Mouse (Mus musculus) hindbrain, postnatal 0 days (tissue): ENCODE results near the gene Arl8a. TPM values are rescaled to one million over a fixed set of nuclear protein-coding genes. Genes with fewer than 3 reads are reported as not detected.
"Not testable (repeated sequence)": the region's sequence is repeated elsewhere in the genome, so short reads cannot be mapped to it uniquely, and the experiment has no call there.

Experiments
- ATAC-seq: fragments of 200-750 bp; cut with Nextera tagmentation; 2 replicates; pipeline ENCODE4 v1.8.0; 2017; ENCODE audit warnings: mild to moderate bottlenecking, moderate TSS enrichment, moderate library complexity
- DNase-seq: peaks from one replicate; pipeline ENCODE4 v3.0.0-alpha.2; 2015; ENCODE audit warnings: low spot score
- H3K27ac ChIP-seq: fragments of 300-500 bp; sonication (generic); 2 replicates; pipeline ENCODE4 v1.5.1; 2014; ENCODE audit warnings: mild to moderate bottlenecking
- H3K27me3 ChIP-seq: fragments of 300-500 bp; sonication (generic); 2 replicates; pipeline ENCODE4 v1.6.1; 2014; ENCODE audit warnings: low read length, mixed read lengths; ENCODE audit not compliant: insufficient read depth
- H3K36me3 ChIP-seq: fragments of 300-500 bp; sonication (generic); 2 replicates; pipeline ENCODE4 v1.6.1; 2014; ENCODE audit warnings: low read length, mixed read lengths; ENCODE audit not compliant: insufficient read depth
- H3K4me1 ChIP-seq: fragments of 300-500 bp; sonication (generic); 2 replicates; pipeline ENCODE4 v1.6.1; 2014; ENCODE audit warnings: antibody characterized with exemption, low read length, mixed read lengths; ENCODE audit not compliant: insufficient read depth
- H3K4me2 ChIP-seq: fragments of 300-500 bp; sonication (generic); 2 replicates; pipeline ENCODE4 v1.6.1; 2014; ENCODE audit warnings: low read depth, mild to moderate bottlenecking, low read length, moderate library complexity, mixed read lengths
- H3K4me3 ChIP-seq: fragments of 300-500 bp; sonication (generic); 2 replicates; pipeline ENCODE4 v1.5.1; 2014; ENCODE audit warnings: low read length
- H3K9ac ChIP-seq: fragments of 300-500 bp; sonication (generic); replicated peaks from 2 replicates; pipeline ENCODE4 v1.6.1; 2014; ENCODE audit warnings: mild to moderate bottlenecking, low read length, moderate library complexity, mixed read lengths
- H3K9me3 ChIP-seq: fragments of 300-500 bp; sonication (generic); 2 replicates; pipeline ENCODE4 v1.6.1; 2016; ENCODE audit warnings: low read length, mixed read lengths
- CTCF ChIP-seq: IDR thresholded peaks from 2 replicates; pipeline ENCODE4 v1.5.1; 2016; ENCODE audit warnings: antibody characterized with exemption, control low read depth, low read depth
- WGBS: fragments of 180-500 bp; shearing (Covaris S2); extraction: QIAGEN DNeasy Blood & Tissue Kit; methylation state at CpG from one replicate; pipeline ENCODE4 v1.1.7; 2014; 5-methylcytosine and 5-hydroxymethylcytosine counted together
- polyA plus RNA-seq: library from polyadenylated mRNA; unstranded; fragments of >200 nt; fragmentation: Nextera tagmentation; extraction: Ambion mirVana; gene quantifications from 2 replicates; pipeline ENCODE4 v1.2.1, GENCODE M21; 2015
- total RNA-seq: library from RNA; depleted of rRNA; stranded (reverse); fragments of >200 nt; gene quantifications from 2 replicates; pipeline ENCODE4 v1.2.3, GENCODE M21; 2014

Gene Arl8a
- total and polyA plus RNA-seq, 2 experiments from 2014 or later, result 251 to 369 TPM

DNA sequence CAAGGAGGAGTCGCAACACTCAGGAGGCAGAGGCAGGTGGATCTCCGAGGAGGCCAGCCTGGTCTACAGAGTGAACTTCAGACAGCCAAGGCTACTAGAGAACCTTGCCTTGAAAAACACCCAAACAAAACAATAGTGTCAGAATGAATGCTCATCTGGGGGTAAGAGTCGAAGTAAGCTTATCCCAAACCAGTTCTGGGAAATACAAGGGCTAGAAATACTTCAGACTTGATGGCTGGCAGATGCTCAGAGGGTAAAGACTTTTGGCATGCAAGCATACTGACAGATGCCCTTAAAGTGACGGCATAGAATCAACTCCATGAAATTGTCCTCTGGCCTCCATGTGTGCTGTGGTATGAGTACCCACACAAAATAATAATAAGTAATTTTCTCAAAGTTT lies 42.6 kb downstream of the Arl8a start:
- WGBS, result 88% methylated on average over 4 of the region's 4 CpGs
- Histone ChIP-seq H3K27ac (no peak overlapping the region), H3K27me3 (no peaks in the 10 kb centered on the region)

DNA sequence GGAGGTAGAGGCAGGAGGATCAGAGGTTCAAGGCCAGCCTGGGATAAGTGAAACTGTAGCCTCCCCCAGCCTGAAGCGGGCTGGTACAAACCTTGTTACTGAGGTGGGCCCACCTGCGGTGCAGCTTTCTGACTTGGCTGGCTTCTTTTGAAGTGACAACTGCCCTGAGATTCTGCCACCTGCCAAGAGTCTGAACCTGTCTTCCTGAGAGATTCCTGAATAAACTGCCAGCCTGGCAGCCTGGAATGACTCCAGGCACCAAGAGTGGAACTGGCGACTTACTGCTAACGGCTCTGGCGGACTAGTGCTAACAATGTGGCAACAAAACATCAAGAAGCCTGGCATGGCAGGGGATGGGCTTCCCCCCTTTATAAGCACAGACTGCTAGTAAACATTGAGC lies 47.7 kb downstream of the Arl8a start:
- not testable (repeated sequence) for ATAC-seq, H3K4me1 ChIP-seq, H3K9ac ChIP-seq, H3K27me3 ChIP-seq, DNase-seq, H3K4me3 ChIP-seq, H3K9me3 ChIP-seq, H3K4me2 ChIP-seq, H3K27ac ChIP-seq, H3K36me3 ChIP-seq
- WGBS, result 53% methylated on average over 5 of the region's 5 CpGs

More for the DNA sequence above, 42.6 kb downstream of the Arl8a start:
- TF ChIP-seq CTCF, result no peak
- Histone ChIP-seq H3K9ac (no peak overlapping the region), H3K36me3 (no peaks in the 10 kb centered on the region), H3K4me2 (no peak overlapping the region), H3K4me3 (no peak overlapping the region), H3K9me3 (no peaks in the 10 kb centered on the region), H3K4me1 (peaks cover 3% of the 10 kb centered on the region; the same call in 1 of the 2 replicates)
- ATAC-seq (no peak), DNase-seq (no peak)

DNA sequence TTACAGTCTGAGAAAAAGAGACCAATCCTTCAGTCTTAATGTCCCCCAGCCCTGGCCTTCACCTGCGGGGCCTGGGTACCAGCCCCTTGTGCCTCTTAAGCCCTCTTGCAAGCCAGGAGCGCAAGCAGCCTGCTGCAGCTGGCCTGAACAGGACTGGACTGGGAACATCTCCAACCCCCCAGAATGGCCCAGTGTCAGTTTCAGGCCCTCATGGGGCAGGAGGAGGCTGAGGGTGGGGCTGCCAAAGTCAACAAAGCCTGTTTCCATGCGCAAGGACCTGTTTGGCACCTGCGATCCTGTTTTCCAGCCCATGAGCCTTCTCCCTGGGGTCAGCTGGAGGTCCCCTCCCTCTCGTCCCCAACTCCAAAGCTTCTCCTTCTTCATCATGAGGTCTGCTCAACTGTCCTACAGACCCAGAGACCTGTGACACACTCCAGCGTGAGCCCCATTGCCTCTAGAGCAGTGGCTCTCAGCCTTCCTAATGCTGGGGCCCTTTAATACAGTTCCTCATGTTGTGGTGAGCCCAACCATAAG lies 49.4 kb downstream of the Arl8a start:
- Histone ChIP-seq H3K4me2 (no peak overlapping the region), H3K27me3 (no peaks in the 10 kb centered on the region), H3K4me3 (no peak overlapping the region), H3K36me3 (no peaks in the 10 kb centered on the region), H3K4me1 (no peaks in the 10 kb centered on the region), H3K27ac (no peak overlapping the region), H3K9me3 (no peaks in the 10 kb centered on the region), H3K9ac (no peak overlapping the region)
- DNase-seq, result peak; percentile 10
- WGBS, result 79% methylated on average over 6 of the region's 6 CpGs
- ATAC-seq, result no peak
- TF ChIP-seq CTCF, result no peak

DNA sequence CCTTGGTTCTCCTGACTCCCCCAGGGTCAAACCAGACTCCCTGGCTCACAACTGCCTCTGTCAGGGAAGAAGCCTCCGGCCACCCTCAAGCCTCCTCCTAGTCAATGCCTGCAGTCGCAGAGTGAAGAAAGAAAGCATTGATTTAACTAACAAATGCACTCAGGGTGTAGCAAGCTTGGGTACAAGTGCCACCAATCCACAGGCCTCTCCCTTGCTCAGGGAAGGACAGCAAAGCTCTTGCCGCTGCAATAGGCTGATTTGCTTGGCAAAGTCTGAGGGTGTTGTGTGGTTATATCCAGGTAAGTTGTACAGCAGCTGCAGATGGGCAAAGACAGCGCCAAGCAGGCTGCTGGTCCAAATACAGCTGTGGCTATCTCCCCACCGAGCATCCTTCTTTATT lies 51.8 kb downstream of the Arl8a start:
- no peaks in the 10 kb centered on the region for H3K36me3 ChIP-seq
- no peaks in the 10 kb centered on the region for H3K4me1 ChIP-seq
- H3K27ac ChIP-seq, result no peak overlapping the region
- no peaks in the 10 kb centered on the region for H3K9me3 ChIP-seq
- H3K9ac ChIP-seq, result no peak overlapping the region
- WGBS, result 30% methylated on average over 5 of the region's 5 CpGs
- H3K27me3 ChIP-seq, result no peaks in the 10 kb centered on the region
- no peak overlapping the region for H3K4me3 ChIP-seq
- no peak for TF ChIP-seq CTCF
- ATAC-seq, result no peak
- no peak for DNase-seq
- H3K4me2 ChIP-seq, result no peak overlapping the region

DNA sequence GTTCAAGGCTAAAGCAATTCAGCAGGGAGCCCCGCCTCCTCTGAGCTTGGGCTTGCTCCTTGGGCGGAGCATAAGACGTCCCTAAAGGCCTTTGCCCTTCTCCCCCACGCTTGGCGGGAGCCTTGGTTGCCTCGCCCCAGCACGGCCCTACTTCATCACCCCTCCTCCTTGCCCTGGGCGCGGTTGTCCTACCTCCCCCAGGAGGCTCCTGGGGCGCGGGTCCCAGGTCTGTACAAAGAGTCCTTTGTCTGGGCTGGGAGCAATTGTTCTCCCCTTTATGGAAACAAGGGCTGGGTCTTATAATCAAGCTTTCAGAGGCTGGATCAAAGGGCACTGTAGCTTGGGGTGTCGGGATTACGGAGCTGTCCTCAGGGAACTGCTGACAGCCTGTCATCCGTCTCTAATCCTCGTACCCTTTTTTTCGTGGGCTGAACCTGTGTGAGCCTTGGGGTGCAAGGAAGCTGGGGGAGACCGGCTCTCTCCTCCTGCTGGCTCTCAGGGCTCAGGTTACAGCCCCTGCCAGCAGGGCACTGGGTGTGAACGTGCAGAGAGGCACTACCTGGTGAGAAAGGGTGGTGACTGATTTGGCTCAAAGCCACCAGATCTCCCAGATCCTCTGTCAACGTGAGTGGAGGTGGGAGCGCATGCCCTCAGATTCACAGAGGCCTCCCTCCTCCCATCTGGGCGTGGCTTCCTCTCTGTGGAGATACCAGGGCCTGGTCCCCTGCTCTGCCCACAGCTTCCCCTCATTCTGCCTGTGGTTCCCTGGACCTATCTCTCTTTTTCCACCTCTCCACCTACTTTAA lies 52.6 kb downstream of the Arl8a start:
- no peak overlapping the region for H3K9ac ChIP-seq
- ATAC-seq, result no peak

DNA sequence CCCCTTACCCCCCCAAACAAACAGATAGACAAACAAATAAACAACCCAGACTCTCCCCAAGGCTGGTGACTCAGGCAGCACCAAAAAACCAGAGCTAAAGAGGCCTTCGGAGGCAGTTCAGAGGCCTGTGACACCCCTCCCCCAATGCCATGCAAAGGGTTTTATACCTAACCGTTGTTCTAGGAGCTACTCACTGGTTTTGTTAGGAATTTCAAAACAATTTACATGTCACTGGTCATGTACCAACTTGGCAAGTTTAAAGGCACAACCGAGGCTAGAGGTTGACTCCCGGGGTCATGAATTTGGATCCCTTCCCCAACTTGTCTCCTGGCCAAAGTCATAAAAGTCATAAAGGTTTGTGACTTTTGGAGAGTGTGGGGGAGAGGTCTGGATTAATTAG lies 53.8 kb downstream of the Arl8a start:
- Histone ChIP-seq H3K4me2 (no peak overlapping the region), H3K4me1 (no peaks in the 10 kb centered on the region), H3K27me3 (no peaks in the 10 kb centered on the region), H3K4me3 (no peak overlapping the region), H3K9me3 (no peaks in the 10 kb centered on the region), H3K9ac (no peak overlapping the region), H3K36me3 (no peaks in the 10 kb centered on the region), H3K27ac (no peak overlapping the region)
- no peak for TF ChIP-seq CTCF
- 83% methylated on average over 4 of the region's 4 CpGs for WGBS
- ATAC-seq (no peak), DNase-seq (no peak)

More for the DNA sequence above, 52.6 kb downstream of the Arl8a start:
- H3K4me2 ChIP-seq, result peak overlapping the region; percentile 14; the same call in 1 of the 2 replicates
- no peak overlapping the region for H3K4me3 ChIP-seq
- H3K27ac ChIP-seq, result no peak overlapping the region
- DNase-seq, result no peak
- H3K36me3 ChIP-seq, result no peaks in the 10 kb centered on the region
- H3K4me1 ChIP-seq, result no peaks in the 10 kb centered on the region
- no peaks in the 10 kb centered on the region for H3K27me3 ChIP-seq
- H3K9me3 ChIP-seq, result no peaks in the 10 kb centered on the region
- 9% methylated on average over 21 of the region's 21 CpGs for WGBS
- TF ChIP-seq CTCF, result no peak
